Mouse (Mus musculus) brain, embryonic 14.5 days (tissue): Measurements from ENCODE around the gene Tpm1.

Experiments
- CTCF ChIP-seq: fragments of 200-500 bp; IDR thresholded peaks from 2 replicates; pipeline ENCODE4 v1.5.1; 2012; ENCODE audit warnings: inconsistent platforms, mild to moderate bottlenecking, moderate library complexity, borderline replicate concordance; ENCODE audit not compliant: insufficient read depth, insufficient read length; ENCODE audit errors: extremely low read depth
- POLR2A ChIP-seq: fragments of 200-500 bp; IDR thresholded peaks from 2 replicates; pipeline ENCODE4 v1.6.1; 2012; ENCODE audit warnings: mild to moderate bottlenecking, inconsistent platforms, borderline replicate concordance; ENCODE audit not compliant: poor library complexity, insufficient read depth, insufficient read length, severe bottlenecking; ENCODE audit errors: extremely low read depth

DNA sequence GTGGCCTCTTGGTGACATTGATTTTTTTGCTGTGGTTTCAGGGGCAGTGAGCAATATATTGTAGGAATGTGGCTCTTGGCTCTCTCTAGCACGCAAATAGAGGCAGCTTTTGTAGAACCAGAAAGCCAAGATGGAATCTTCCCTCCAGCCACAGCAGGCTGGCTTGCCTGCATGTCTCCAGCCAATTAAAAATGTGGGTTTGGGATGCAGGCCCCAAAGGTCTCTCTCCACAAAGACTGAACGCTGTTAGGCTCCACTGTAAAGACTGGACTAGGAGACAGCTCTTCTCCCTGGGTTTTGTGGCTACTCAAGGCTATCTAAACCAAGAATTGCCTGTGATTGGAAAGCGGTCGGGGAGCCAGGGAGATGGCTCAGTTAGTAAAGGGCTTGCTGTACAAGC is 43.0 kb upstream of the Tpm1 start:
- TF ChIP-seq POLR2A (no peak), CTCF (no peak)
